Mouse (Mus musculus) myocyte (in vitro differentiated cells): ENCODE measurements at regions not wholly inside any gene's neighbourhood (a gene's known extent, or its start where the extent isn't known, plus 50 kb on each side); places are given as distances from the start of the nearest gene placed in this dataset.

Source experiments
- CEBPB ChIP-seq: IDR thresholded peaks from 2 replicates; pipeline ENCODE4 v1.6.1; 2011; ENCODE audit warnings: mild to moderate bottlenecking, moderate library complexity; ENCODE audit not compliant: poor library complexity, insufficient read depth, severe bottlenecking
- E2F4 ChIP-seq: IDR thresholded peaks from one replicate; pipeline ENCODE4 v1.6.1; 2011; ENCODE audit warnings: mild to moderate bottlenecking, control low read depth, moderate library complexity; ENCODE audit not compliant: insufficient read depth
- MAX ChIP-seq: IDR thresholded peaks from one replicate; pipeline ENCODE4 v1.6.1; 2011; ENCODE audit warnings: low read depth, mild to moderate bottlenecking, control low read depth
- POLR2A ChIP-seq: IDR thresholded peaks from one replicate; pipeline ENCODE4 v1.6.1; 2011; ENCODE audit warnings: low read depth, mild to moderate bottlenecking, control low read depth, moderate library complexity; ENCODE audit not compliant: insufficient read length
- REST ChIP-seq: IDR thresholded peaks from one replicate; pipeline ENCODE4 v1.6.1; 2011; ENCODE audit warnings: mild to moderate bottlenecking, control low read depth, moderate library complexity; ENCODE audit not compliant: insufficient read depth, insufficient read length
- USF1 ChIP-seq: IDR thresholded peaks from one replicate; pipeline ENCODE4 v1.6.1; 2011; ENCODE audit warnings: low read depth, mild to moderate bottlenecking, control low read depth, moderate library complexity

DNA sequence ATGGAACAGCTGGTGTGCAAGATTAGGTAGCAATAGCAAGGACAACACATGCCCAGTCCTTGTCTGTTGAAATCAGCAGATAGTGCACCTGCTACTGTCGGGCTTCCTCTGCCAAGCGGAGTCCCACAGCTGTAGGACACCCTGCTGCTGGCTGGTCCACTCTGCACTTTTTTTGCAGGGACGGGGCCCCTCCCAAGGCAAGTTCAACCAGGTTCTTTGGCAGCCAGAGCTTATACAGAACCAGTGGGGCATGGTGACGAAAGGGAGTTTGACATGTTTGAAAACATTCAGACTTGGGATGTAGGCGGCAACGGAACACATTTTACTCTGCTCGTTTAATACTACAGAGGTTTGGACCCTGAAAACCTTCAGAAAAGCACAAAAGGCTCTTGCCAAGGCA is 93.2 kb upstream of the Kcnj16 start:
- TF ChIP-seq POLR2A (no peak), MAX (no peak), REST (no peak), E2F4 (no peak), USF1 (no peak), CEBPB (no peak; the same call in 1 of the 2 replicates)
